Mouse (Mus musculus): ENCODE results near the gene Shroom3.

DNA sequence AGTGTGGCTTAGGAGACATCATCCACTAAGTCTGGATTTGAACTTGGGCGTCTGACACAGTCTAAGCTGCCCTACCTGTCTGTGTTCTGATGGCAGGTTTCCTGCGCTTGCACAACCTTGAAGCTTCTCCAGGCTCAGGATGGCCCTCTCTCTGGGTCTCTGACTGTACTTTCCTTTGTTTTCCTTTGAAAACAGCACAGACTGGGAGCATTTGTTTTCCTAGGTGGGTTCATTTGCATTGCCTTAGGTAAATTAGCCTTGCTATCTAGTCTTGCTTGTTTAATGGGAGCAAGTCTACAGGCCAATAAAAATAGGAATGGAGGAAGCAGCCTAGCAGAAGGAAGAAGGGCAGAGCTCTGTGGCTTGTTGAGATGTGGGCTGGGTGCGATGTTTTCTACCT lies 114.7 kb downstream of the Shroom3 start:
- no peak for TF ChIP-seq POLR2AphosphoS2 (IDR thresholded peaks at IDR 0.05; ENCODE audit: low read length)
- TF ChIP-seq CTCF (IDR thresholded peaks at IDR 0.05 in 2 of 3, conservative IDR thresholded peaks at IDR 0.05 in 1 of 3; ENCODE audit: control insufficient read depth in 1 of 3, insufficient read depth in 1 of 3, low read depth in 2 of 3, low read length in 3 of 3, poor library complexity in 1 of 3, severe bottlenecking in 1 of 3) = no peak
- TF ChIP-seq EP300 (IDR thresholded peaks at IDR 0.05; ENCODE audit: low read depth in 1 of 2, low read length in 2 of 2) = no peak
- no peak for TF ChIP-seq USF1 (IDR thresholded peaks at IDR 0.05; ENCODE audit: low read depth, low read length)
- TF ChIP-seq RCOR1 (IDR thresholded peaks at IDR 0.05; ENCODE audit: low read depth, low read length) = no peak
- no peak for TF ChIP-seq POLR2A (IDR thresholded peaks at IDR 0.05; ENCODE audit: control insufficient read depth in 1 of 2, insufficient read depth in 1 of 2, low read depth in 1 of 2, low read length in 2 of 2, poor library complexity in 1 of 2)
- no peak for TF ChIP-seq SMC3 (IDR thresholded peaks at IDR 0.05; ENCODE audit: low read depth, low read length)
- TF ChIP-seq NELFE (IDR thresholded peaks at IDR 0.05; ENCODE audit: low read depth, low read length) = no peak
